Mouse (Mus musculus) limb, embryonic 14.5 days (tissue): ENCODE results near the gene Zfp869. TPM values are rescaled to one million over a fixed set of nuclear protein-coding genes. Genes with fewer than 3 reads are reported as not detected.
"Not testable (repeated sequence)": the region's sequence is repeated elsewhere in the genome, so short reads cannot be mapped to it uniquely, and the experiment has no call there.

Experiments used
- ATAC-seq: fragments of 200-750 bp; cut with Nextera tagmentation; 2 replicates; pipeline ENCODE4 v1.8.0; 2017; ENCODE audit warnings: low read depth, moderate number of reproducible peaks, moderate TSS enrichment; ENCODE audit not compliant: low FRiP score
- DNase-seq: peaks from one replicate; pipeline ENCODE4 v3.0.0-alpha.2; 2015; ENCODE audit warnings: low spot score
- H3K27ac ChIP-seq: fragments of 300-500 bp; sonication (generic); replicated peaks from 2 replicates; pipeline ENCODE4 v1.5.1; 2014; ENCODE audit warnings: low read depth, mild to moderate bottlenecking, low read length, moderate library complexity, mixed read lengths
- H3K27me3 ChIP-seq: fragments of 300-500 bp; sonication (generic); 2 replicates; pipeline ENCODE4 v1.6.1; 2014; ENCODE audit warnings: low read length, mixed read lengths; ENCODE audit not compliant: control insufficient read depth, insufficient read depth
- H3K36me3 ChIP-seq: fragments of 300-500 bp; sonication (generic); 2 replicates; pipeline ENCODE4 v1.6.1; 2014; ENCODE audit warnings: mild to moderate bottlenecking, low read length, moderate library complexity, mixed read lengths; ENCODE audit not compliant: control insufficient read depth, insufficient read depth
- H3K4me1 ChIP-seq: fragments of 300-500 bp; sonication (generic); 2 replicates; pipeline ENCODE4 v1.6.1; 2014; ENCODE audit warnings: antibody characterized with exemption, low read length, mixed read lengths; ENCODE audit not compliant: control insufficient read depth, insufficient read depth
- H3K4me2 ChIP-seq: fragments of 300-500 bp; sonication (generic); replicated peaks from 2 replicates; pipeline ENCODE4 v1.6.1; 2014; ENCODE audit warnings: low read depth, mild to moderate bottlenecking, low read length, moderate library complexity; ENCODE audit not compliant: severe bottlenecking
- H3K4me3 ChIP-seq: fragments of 300-500 bp; sonication (generic); replicated peaks from 2 replicates; pipeline ENCODE4 v1.5.1; 2014; ENCODE audit warnings: low read length
- H3K9ac ChIP-seq: fragments of 300-500 bp; sonication (generic); 2 replicates; pipeline ENCODE4 v1.6.1; 2014; ENCODE audit warnings: mild to moderate bottlenecking, low read depth, low read length, moderate library complexity; ENCODE audit not compliant: severe bottlenecking
- H3K9me3 ChIP-seq: fragments of 300-500 bp; sonication (generic); 2 replicates; pipeline ENCODE4 v1.6.1; 2016; ENCODE audit warnings: low read length; ENCODE audit not compliant: control insufficient read depth
- POLR2A ChIP-seq: fragments of 200-500 bp; IDR thresholded peaks from 2 replicates; pipeline ENCODE4 v1.8.0; 2012; ENCODE audit warnings: inconsistent platforms, mild to moderate bottlenecking, moderate library complexity, borderline replicate concordance; ENCODE audit not compliant: insufficient read depth, insufficient read length; ENCODE audit errors: extremely low read depth
- WGBS: fragments of 180-500 bp; shearing (Covaris S2); extraction: QIAGEN DNeasy Blood & Tissue Kit; methylation state at CpG from one replicate; pipeline ENCODE4 v1.1.7; 2014; 5-methylcytosine and 5-hydroxymethylcytosine counted together
- polyA plus RNA-seq, 2 experiments: library from polyadenylated mRNA; depleted of rRNA in 1 of 2; stranded (reverse) in 1 of 2; unstranded in 1 of 2; fragments of >200 nt; fragmentation: Nextera tagmentation in 1 of 2; extraction: Ambion mirVana in 1 of 2; gene quantifications; 2 replicates each; pipeline versions ENCODE4 v1.2.1 to v1.2.3; 2012 to 2014

Zfp869 gene
- polyA plus RNA-seq, 2 experiments = 16.8 to 32.5 TPM

DNA sequence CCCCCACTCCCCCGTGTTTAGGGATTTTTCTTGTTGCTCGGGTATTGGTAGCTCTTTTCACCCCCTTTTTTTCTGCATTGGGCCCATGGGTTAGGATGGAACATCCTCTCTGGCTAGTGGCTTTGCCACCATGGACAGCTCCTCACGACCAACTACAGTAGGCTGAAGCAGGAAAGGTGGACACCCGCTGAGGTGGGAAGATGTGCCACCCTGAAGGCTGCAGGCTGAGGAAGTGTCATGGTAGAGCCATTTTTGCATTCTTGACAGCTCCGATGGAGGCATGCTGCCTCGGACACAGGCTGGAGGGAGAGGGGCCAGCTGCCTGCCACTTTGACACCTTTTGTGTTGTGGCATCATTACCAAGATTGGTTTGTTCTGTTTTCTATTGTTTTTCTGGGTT lies 8.7 kb downstream of the Zfp869 start:
- H3K36me3 ChIP-seq = peaks cover 31% of the 10 kb centered on the region
- H3K9me3 ChIP-seq = peaks cover 4% of the 10 kb centered on the region; the same call in 1 of the 2 replicates
- H3K27ac ChIP-seq = no peak overlapping the region
- H3K4me1 ChIP-seq = no peaks in the 10 kb centered on the region
- H3K4me3 ChIP-seq = no peak overlapping the region
- DNase-seq (no peak), ATAC-seq (no peak)
- H3K27me3 ChIP-seq = no peaks in the 10 kb centered on the region
- no peak overlapping the region for H3K4me2 ChIP-seq
- 74% methylated on average over 6 of the region's 6 CpGs for WGBS
- TF ChIP-seq POLR2A = no peak
- H3K9ac ChIP-seq = no peak overlapping the region

GRCm38 (mm10) chr8:69665051-69665450 lies 45.5 kb downstream of the Zfp869 start:
- not testable (repeated sequence) for DNase-seq, H3K4me3 ChIP-seq, H3K27ac ChIP-seq, H3K27me3 ChIP-seq, H3K9ac ChIP-seq, H3K9me3 ChIP-seq, ATAC-seq, H3K4me1 ChIP-seq, H3K4me2 ChIP-seq
- 79% methylated on average over 2 of the region's 2 CpGs for WGBS
- H3K36me3 ChIP-seq = peaks cover 24% of the 10 kb centered on the region

DNA sequence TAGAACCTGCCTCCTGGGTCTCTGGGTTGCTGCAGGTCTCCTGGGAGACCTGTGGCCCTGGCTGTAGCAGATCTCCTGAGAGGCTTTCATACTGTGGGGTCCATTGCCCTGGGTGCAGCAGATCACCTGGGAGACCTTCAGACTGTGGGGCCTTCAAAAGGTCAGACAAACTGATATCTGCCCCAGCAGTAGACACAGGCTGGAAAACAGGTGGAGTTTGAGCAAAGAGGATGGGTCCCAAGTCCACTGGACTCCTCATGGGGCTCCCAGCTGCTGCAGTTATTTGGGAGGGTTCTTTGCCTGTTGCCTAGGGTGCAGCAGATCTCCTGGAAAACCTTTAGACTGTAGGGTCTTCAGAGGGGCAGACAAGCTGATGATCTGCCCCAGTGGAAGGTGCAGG lies 49.2 kb downstream of the Zfp869 start:
- no peak for TF ChIP-seq POLR2A
- Histone ChIP-seq H3K4me2 (no peak overlapping the region), H3K27ac (no peak overlapping the region), H3K27me3 (no peaks in the 10 kb centered on the region), H3K4me3 (no peak overlapping the region), H3K36me3 (peaks cover 24% of the 10 kb centered on the region), H3K4me1 (no peaks in the 10 kb centered on the region), H3K9me3 (peaks cover 13% of the 10 kb centered on the region; the same call in 1 of the 2 replicates), H3K9ac (no peak overlapping the region)
- no peak for ATAC-seq
- DNase-seq = no peak

Other genes starting within 250 kb of the Zfp869 start
- gene Gm7697, start 187.7 kb downstream of the Zfp869 start, polyA plus RNA-seq (2012; rRNA removed) = not detected in 2 replicates
- not detected in 2 replicates for gene Gm7697, start 187.7 kb downstream of the Zfp869 start, polyA plus RNA-seq (2014; fragmentation: Nextera tagmentation; extraction: Ambion mirVana)
- 13.7 and 14.9 TPM in 2 replicates for gene Zfp868, start 85.2 kb downstream of the Zfp869 start, polyA plus RNA-seq (2012; rRNA removed)
- 23.5 and 24.7 TPM in 2 replicates for gene Zfp868, start 85.2 kb downstream of the Zfp869 start, polyA plus RNA-seq (2014; fragmentation: Nextera tagmentation; extraction: Ambion mirVana)
- gene Zfp964, start 56.2 kb downstream of the Zfp869 start, polyA plus RNA-seq (2012; rRNA removed) = 2.1 and 2.2 TPM in 2 replicates
- 1.5 and 1.8 TPM in 2 replicates for gene Zfp964, start 56.2 kb downstream of the Zfp869 start, polyA plus RNA-seq (2014; fragmentation: Nextera tagmentation; extraction: Ambion mirVana)
- gene Zfp963, start 39.2 kb upstream of the Zfp869 start, polyA plus RNA-seq (2012; rRNA removed) = 9.3 and 10.0 TPM in 2 replicates
- 8.2 and 8.7 TPM in 2 replicates for gene Zfp963, start 39.2 kb upstream of the Zfp869 start, polyA plus RNA-seq (2014; fragmentation: Nextera tagmentation; extraction: Ambion mirVana)
- 1.1 TPM in 1 of 2 replicates, not detected in the other for gene Gm20422, start 64.2 kb upstream of the Zfp869 start, polyA plus RNA-seq (2012; rRNA removed)
- 0.62 and 1.5 TPM in 2 replicates for gene Gm20422, start 64.2 kb upstream of the Zfp869 start, polyA plus RNA-seq (2014; fragmentation: Nextera tagmentation; extraction: Ambion mirVana)
- 79.7 and 118 TPM in 2 replicates for gene Atp13a1, start 80.4 kb upstream of the Zfp869 start, polyA plus RNA-seq (2012; rRNA removed)
- 44.8 and 47.8 TPM in 2 replicates for gene Atp13a1, start 80.4 kb upstream of the Zfp869 start, polyA plus RNA-seq (2014; fragmentation: Nextera tagmentation; extraction: Ambion mirVana)
- 24.8 and 29.5 TPM in 2 replicates for gene Zfp866, start 80.5 kb upstream of the Zfp869 start, polyA plus RNA-seq (2012; rRNA removed)
- gene Zfp866, start 80.5 kb upstream of the Zfp869 start, polyA plus RNA-seq (2014; fragmentation: Nextera tagmentation; extraction: Ambion mirVana) = 30.6 and 36.0 TPM in 2 replicates
- 25.4 and 27.8 TPM in 2 replicates for gene Gmip, start 98.0 kb upstream of the Zfp869 start, polyA plus RNA-seq (2012; rRNA removed)
- 7.7 and 8.5 TPM in 2 replicates for gene Gmip, start 98.0 kb upstream of the Zfp869 start, polyA plus RNA-seq (2014; fragmentation: Nextera tagmentation; extraction: Ambion mirVana)
- 4.1 and 6.4 TPM in 2 replicates for gene Lpar2, start 111.7 kb upstream of the Zfp869 start, polyA plus RNA-seq (2012; rRNA removed)
- 1.5 TPM in 2 replicates for gene Lpar2, start 111.7 kb upstream of the Zfp869 start, polyA plus RNA-seq (2014; fragmentation: Nextera tagmentation; extraction: Ambion mirVana)
- 6.3 and 6.6 TPM in 2 replicates for gene Pbx4, start 121.8 kb upstream of the Zfp869 start, polyA plus RNA-seq (2012; rRNA removed)
- 5.2 and 6.8 TPM in 2 replicates for gene Pbx4, start 121.8 kb upstream of the Zfp869 start, polyA plus RNA-seq (2014; fragmentation: Nextera tagmentation; extraction: Ambion mirVana)
- 2.6 and 3.6 TPM in 2 replicates for gene Cilp2, start 177.0 kb upstream of the Zfp869 start, polyA plus RNA-seq (2012; rRNA removed)
- 1.5 and 1.9 TPM in 2 replicates for gene Cilp2, start 177.0 kb upstream of the Zfp869 start, polyA plus RNA-seq (2014; fragmentation: Nextera tagmentation; extraction: Ambion mirVana)
- gene Tssk6, start 191.5 kb upstream of the Zfp869 start, polyA plus RNA-seq (2012; rRNA removed) = 0.84 and 1.2 TPM in 2 replicates
- 4.1 TPM in 2 replicates for gene Tssk6, start 191.5 kb upstream of the Zfp869 start, polyA plus RNA-seq (2014; fragmentation: Nextera tagmentation; extraction: Ambion mirVana)
- gene Ndufa13, start 191.8 kb upstream of the Zfp869 start, polyA plus RNA-seq (2012; rRNA removed) = 85.3 and 97.4 TPM in 2 replicates
- gene Ndufa13, start 191.8 kb upstream of the Zfp869 start, polyA plus RNA-seq (2014; fragmentation: Nextera tagmentation; extraction: Ambion mirVana) = 187 and 190 TPM in 2 replicates
- 5.4 and 8.6 TPM in 2 replicates for gene Yjefn3, start 192.0 kb upstream of the Zfp869 start, polyA plus RNA-seq (2012; rRNA removed)
- gene Yjefn3, start 192.0 kb upstream of the Zfp869 start, polyA plus RNA-seq (2014; fragmentation: Nextera tagmentation; extraction: Ambion mirVana) = 4.2 and 5.5 TPM in 2 replicates